Comparison of ENCODE assay signal across 28 mouse cellular contexts in genomic region chr2:77497942-77498341, GRCm38 (mm10).
DNase-seq lines count a peak whose midpoint lies in the region; ATAC-seq and TF ChIP-seq lines count a peak whose summit lies in the region.
"Had no signal": no experiment of that assay in that cellular context is flagged by ENCODE, and none has a peak within 500 bp of the region (broad histone marks: within the 10 kb centered on the region; RNA-seq: fewer than 3 reads in every experiment).

No protein-coding gene starts in this region.

- intact Hi-C loops in heart, adult 2 months (cut with DNase I), result no loop called here

- no peaks in the 10 kb centered on the region for H3K79me2 ChIP-seq in heart, adult 2 months (replicated peaks; ENCODE audit: control insufficient read depth, insufficient read depth, low read length)

- H3K4me2 ChIP-seq in liver, embryonic 13.5 days, result peak overlapping the region; percentile 36
- no peak overlapping the region for H3K4me2 ChIP-seq in liver, embryonic 16.5 days (ENCODE audit: low read depth, low read length)
- H3K4me2 ChIP-seq: embryonic facial prominence, embryonic 13.5 days; forebrain, embryonic 12.5 days; forebrain, embryonic 15.5 days; heart, embryonic 13.5 days; hindbrain, embryonic 14.5 days had no signal

- no peak for TF ChIP-seq EP300 in heart, adult 2 months (IDR thresholded peaks at IDR 0.05; ENCODE audit: insufficient read depth, low read depth, low read length)

- H3K9me3 ChIP-seq in liver, embryonic 13.5 days (replicated peaks), result no peaks in the 10 kb centered on the region
- no peaks in the 10 kb centered on the region for H3K9me3 ChIP-seq in liver, embryonic 16.5 days (replicated peaks; ENCODE audit: control insufficient read depth, low read length)
- H3K9me3 ChIP-seq: embryonic facial prominence, embryonic 10.5 days; forebrain, embryonic 12.5 days; forebrain, embryonic 15.5 days; heart, embryonic 10.5 days had no signal

- no peak overlapping the region for H3K9ac ChIP-seq in heart, adult 2 months (ENCODE audit: low read depth, low read length)
- H3K9ac ChIP-seq in liver, embryonic 13.5 days, result no peak overlapping the region
- no peak overlapping the region for H3K9ac ChIP-seq in liver, embryonic 16.5 days (ENCODE audit: low read depth, low read length)
- H3K9ac ChIP-seq: embryonic facial prominence, embryonic 13.5 days; forebrain, embryonic 12.5 days; forebrain, embryonic 15.5 days; heart, embryonic 13.5 days; hindbrain, embryonic 14.5 days had no signal

- H3K27ac ChIP-seq in heart, adult 2 months, result no peak overlapping the region
- peak overlapping the region; percentile 56 for H3K27ac ChIP-seq in liver, embryonic 13.5 days
- 0 out of 2 replicates have a peak overlapping the region, but pooled peaks have one; percentile 44 for H3K27ac ChIP-seq in liver, embryonic 16.5 days (ENCODE audit: low read length)
- H3K27ac ChIP-seq: embryonic facial prominence, embryonic 10.5 days; embryonic facial prominence, embryonic 13.5 days; forebrain, embryonic 12.5 days; forebrain, embryonic 15.5 days; heart, embryonic 10.5 days; heart, embryonic 13.5 days; hindbrain, embryonic 14.5 days; hindbrain, postnatal 0 days had no signal

- H3K4me1 ChIP-seq in heart, adult 2 months (ENCODE audit: control insufficient read depth, insufficient read depth, low read length), result no peaks in the 10 kb centered on the region
- H3K4me1 ChIP-seq in liver, embryonic 13.5 days (replicated peaks), result peaks cover 36% of the 10 kb centered on the region
- H3K4me1 ChIP-seq in liver, embryonic 16.5 days (ENCODE audit: control insufficient read depth, low read depth, low read length), result peaks cover 25% of the 10 kb centered on the region
- H3K4me1 ChIP-seq: embryonic facial prominence, embryonic 10.5 days; embryonic facial prominence, embryonic 13.5 days; forebrain, embryonic 12.5 days; heart, embryonic 10.5 days had no signal

- peak; percentile 19 for DNase-seq in heart, adult 11 months
- DNase-seq in heart, adult 2 months, result no peak
- peak; percentile 60 for DNase-seq in c-Kit-positive CD71-positive TER-119-negative erythroid progenitor cells, embryonic 14.5 days (ENCODE audit: low read depth)
- DNase-seq in liver, embryonic 13.5 days, result no peak
- DNase-seq in lung, postnatal 25 days (ENCODE audit: low spot score), result no peak
- no peak for DNase-seq in gastrocnemius, postnatal 25 days
- no peak for DNase-seq in right cerebral cortex, postnatal 14 days
- DNase-seq: adrenal gland, postnatal 10 days; adrenal gland, postnatal 36 days; cerebellum, adult 11-12 months; cerebellum, adult 8-10 months; cerebellum, postnatal 10 days; cerebellum, postnatal 36 days; embryo, embryonic 11 days; gastrocnemius, postnatal 10 days; heart, adult 18-20 months; heart, postnatal 14 days; heart, postnatal 4 days had no signal

- no peak for TF ChIP-seq POLR2A in heart, adult 2 months (IDR thresholded peaks at IDR 0.05; ENCODE audit: insufficient read depth, low read depth, low read length)

- ATAC-seq in liver, embryonic 13.5 days (ENCODE audit: low read depth), result peak; percentile 61
- peak; percentile 59 for ATAC-seq in liver, embryonic 16.5 days (ENCODE audit: low read depth)
- ATAC-seq: forebrain, embryonic 15.5 days; hindbrain, postnatal 0 days had no signal

- TF ChIP-seq CTCF in heart, adult 2 months (IDR thresholded peaks at IDR 0.05), result no peak

- H3K4me3 ChIP-seq in heart, adult 2 months, result no peak overlapping the region
- H3K4me3 ChIP-seq in liver, embryonic 13.5 days (replicated peaks), result no peak overlapping the region
- no peak overlapping the region for H3K4me3 ChIP-seq in liver, embryonic 16.5 days (ENCODE audit: low read depth, low read length)
- H3K4me3 ChIP-seq: embryonic facial prominence, embryonic 10.5 days; embryonic facial prominence, embryonic 13.5 days; erythroblast, embryonic 14.5 days; forebrain, embryonic 12.5 days; forebrain, embryonic 15.5 days; heart, embryonic 10.5 days; heart, embryonic 13.5 days had no signal

- no peaks in the 10 kb centered on the region for H3K36me3 ChIP-seq in heart, adult 2 months (ENCODE audit: control insufficient read depth, insufficient read depth, low read length)
- peaks cover 5% of the 10 kb centered on the region; the same call in 1 of the 2 replicates for H3K36me3 ChIP-seq in liver, embryonic 13.5 days
- 0 out of 2 replicates have a peak, but pooled peaks cover 2% of the 10 kb centered on the region for H3K36me3 ChIP-seq in liver, embryonic 16.5 days (ENCODE audit: control insufficient read depth, insufficient read depth)
- H3K36me3 ChIP-seq: embryonic facial prominence, embryonic 10.5 days; embryonic facial prominence, embryonic 13.5 days; forebrain, embryonic 12.5 days; forebrain, embryonic 15.5 days; heart, embryonic 10.5 days; heart, embryonic 13.5 days had no signal

- WGBS in heart, adult 2 months, result 77% methylated on average over 6 of the region's 6 CpGs
- 44% methylated on average over 6 of the region's 6 CpGs for WGBS in liver, embryonic 13.5 days (ENCODE audit: insufficient replicate concordance)
- 43% methylated on average over 6 of the region's 6 CpGs for WGBS in liver, embryonic 16.5 days (ENCODE audit: insufficient replicate concordance)

- H3K27me3 ChIP-seq in heart, adult 2 months (ENCODE audit: control insufficient read depth, insufficient read depth, low read length), result no peaks in the 10 kb centered on the region
- no peaks in the 10 kb centered on the region for H3K27me3 ChIP-seq in liver, embryonic 13.5 days
- H3K27me3 ChIP-seq in liver, embryonic 16.5 days (ENCODE audit: control insufficient read depth, insufficient read depth, low read depth, low read length), result no peaks in the 10 kb centered on the region
- H3K27me3 ChIP-seq: embryonic facial prominence, embryonic 13.5 days; forebrain, embryonic 12.5 days; forebrain, embryonic 15.5 days; heart, embryonic 13.5 days had no signal

Comparison
In these comparisons a context has a peak if more than half of its experiments do, and no peak if none do; other contexts are left out.
1. DNase-seq: peak in heart, adult 11 months (single experiment) and c-Kit-positive CD71-positive TER-119-negative erythroid progenitor cells, embryonic 14.5 days (single experiment); none in heart, adult 2 months (0 of 2), liver, embryonic 13.5 days (single experiment), lung, postnatal 25 days (single experiment), gastrocnemius, postnatal 25 days (single experiment) and right cerebral cortex, postnatal 14 days (single experiment).